17 mouse cellular contexts compared by ENCODE assay signal in genomic region chr2:171373457-171373856, GRCm38 (mm10).
A peak's percentile ranks its signal among the peaks of the same experiment; 100 is the strongest.
DNase-seq lines count a peak whose midpoint lies in the region; ATAC-seq lines count a peak whose summit lies in the region.
"Had no signal": no experiment of that assay in that cellular context is flagged by ENCODE, and none has a peak within 500 bp of the region (broad histone marks: within the 10 kb centered on the region; RNA-seq: fewer than 3 reads in every experiment).

No protein-coding gene starts in this region.

- peak; percentile 56; the same call in 1 of the 2 replicates for ATAC-seq in embryonic facial prominence, embryonic 13.5 days (ENCODE audit: insufficient number of reproducible peaks, insufficient read depth, low FRiP score, low TSS enrichment, low read depth)
- ATAC-seq in lung, embryonic 16.5 days (ENCODE audit: low read depth), result peak; percentile 56; the same call in 1 of the 2 replicates

- H3K36me3 ChIP-seq in embryonic facial prominence, embryonic 13.5 days, result no peaks in the 10 kb centered on the region
- no peaks in the 10 kb centered on the region for H3K36me3 ChIP-seq in embryonic facial prominence, embryonic 10.5 days (replicated peaks)
- no peaks in the 10 kb centered on the region for H3K36me3 ChIP-seq in lung, embryonic 16.5 days (ENCODE audit: control insufficient read depth, insufficient read depth, low read length)
- H3K36me3 ChIP-seq: heart, embryonic 10.5 days; midbrain, embryonic 12.5 days had no signal

- H3K4me2 ChIP-seq in embryonic facial prominence, embryonic 13.5 days, result no peak overlapping the region
- H3K4me2 ChIP-seq in lung, embryonic 16.5 days (ENCODE audit: low read depth, low read length), result no peak overlapping the region
- H3K4me2 ChIP-seq: midbrain, embryonic 12.5 days had no signal

- H3K27me3 ChIP-seq in embryonic facial prominence, embryonic 13.5 days, result no peaks in the 10 kb centered on the region
- no peaks in the 10 kb centered on the region for H3K27me3 ChIP-seq in embryonic facial prominence, embryonic 10.5 days (replicated peaks; ENCODE audit: low read depth, poor library complexity, severe bottlenecking)
- H3K27me3 ChIP-seq in lung, embryonic 16.5 days (ENCODE audit: control insufficient read depth, insufficient read depth, low read depth, low read length), result no peaks in the 10 kb centered on the region
- H3K27me3 ChIP-seq: midbrain, embryonic 12.5 days had no signal

- DNase-seq in embryonic facial prominence, embryonic 10.5 days (ENCODE audit: low spot score), result no peak
- peak; percentile 29 for DNase-seq in kidney, postnatal 10 days
- DNase-seq in kidney, adult 8-10 months, result no peak
- no peak for DNase-seq in lung, postnatal 14 days
- peak; percentile 19 for DNase-seq in telencephalon, adult 2 months (ENCODE audit: low read depth, low spot score)
- no peak for DNase-seq in spleen, postnatal 4 days (ENCODE audit: low spot score in 2 of 2)
- DNase-seq: adrenal gland, postnatal 25 days; cerebellum, postnatal 36 days; gastrocnemius, postnatal 25 days; thymus, adult 18-20 months had no signal

- H3K9ac ChIP-seq in embryonic facial prominence, embryonic 13.5 days, result no peak overlapping the region
- H3K9ac ChIP-seq in lung, embryonic 16.5 days (ENCODE audit: low read length), result no peak overlapping the region
- H3K9ac ChIP-seq: liver, embryonic 14.5 days; midbrain, embryonic 12.5 days had no signal

- H3K9me3 ChIP-seq in embryonic facial prominence, embryonic 13.5 days, result no peaks in the 10 kb centered on the region
- H3K9me3 ChIP-seq in embryonic facial prominence, embryonic 10.5 days, result no peaks in the 10 kb centered on the region
- H3K9me3 ChIP-seq in lung, embryonic 16.5 days (ENCODE audit: control insufficient read depth, low read length), result no peaks in the 10 kb centered on the region
- H3K9me3 ChIP-seq: heart, embryonic 10.5 days; midbrain, embryonic 12.5 days had no signal

- WGBS in embryonic facial prominence, embryonic 13.5 days, result 57% methylated on average over 1 of the region's 1 CpGs
- WGBS in embryonic facial prominence, embryonic 10.5 days, result 75% methylated on average over 1 of the region's 1 CpGs
- WGBS in lung, embryonic 16.5 days, result 44% methylated on average over 1 of the region's 1 CpGs

- H3K4me1 ChIP-seq in embryonic facial prominence, embryonic 13.5 days, result no peaks in the 10 kb centered on the region
- no peaks in the 10 kb centered on the region for H3K4me1 ChIP-seq in embryonic facial prominence, embryonic 10.5 days
- 0 out of 2 replicates have a peak, but pooled peaks cover 2% of the 10 kb centered on the region for H3K4me1 ChIP-seq in lung, embryonic 16.5 days (replicated peaks; ENCODE audit: control insufficient read depth, insufficient read depth, low read length)
- H3K4me1 ChIP-seq: midbrain, embryonic 12.5 days had no signal

- H3K27ac ChIP-seq in embryonic facial prominence, embryonic 13.5 days, result no peak overlapping the region
- H3K27ac ChIP-seq in embryonic facial prominence, embryonic 10.5 days (replicated peaks), result no peak overlapping the region
- no peak overlapping the region for H3K27ac ChIP-seq in lung, embryonic 16.5 days (ENCODE audit: low read length)
- H3K27ac ChIP-seq: heart, embryonic 10.5 days; liver, embryonic 14.5 days; macrophage; midbrain, embryonic 12.5 days had no signal

- H3K4me3 ChIP-seq in embryonic facial prominence, embryonic 13.5 days, result no peak overlapping the region
- H3K4me3 ChIP-seq in embryonic facial prominence, embryonic 10.5 days, result no peak overlapping the region
- H3K4me3 ChIP-seq in lung, embryonic 16.5 days (ENCODE audit: low read length), result no peak overlapping the region
- H3K4me3 ChIP-seq: heart, embryonic 10.5 days; midbrain, embryonic 12.5 days; myocyte had no signal

Comparison
In these comparisons a context has a peak if more than half of its experiments do, and no peak if none do; other contexts are left out.
1. DNase-seq: peak in kidney, postnatal 10 days (single experiment) and telencephalon, adult 2 months (single experiment); none in embryonic facial prominence, embryonic 10.5 days (single experiment), kidney, adult 8-10 months (0 of 2), lung, postnatal 14 days (single experiment) and spleen, postnatal 4 days (0 of 2).